Mouse (Mus musculus) forebrain, embryonic 14.5 days (tissue): ENCODE results near the gene Gm10518. TPM values are rescaled to one million over a fixed set of nuclear protein-coding genes. Genes with fewer than 3 reads are reported as not detected.
A peak's percentile ranks its signal among the peaks of the same experiment; 100 is the strongest.
"Not testable (repeated sequence)": the region's sequence is repeated elsewhere in the genome, so short reads cannot be mapped to it uniquely, and the experiment has no call there.

ENCODE experiments used
- ATAC-seq: fragments of 200-750 bp; cut with Nextera tagmentation; 2 replicates; pipeline ENCODE4 v1.8.0; 2017; ENCODE audit warnings: mild to moderate bottlenecking, moderate library complexity
- DNase-seq: peaks from one replicate; pipeline ENCODE4 v3.0.0-alpha.2; 2015; ENCODE audit warnings: low spot score
- H3K27ac ChIP-seq: fragments of 300-500 bp; sonication (generic); 2 replicates; pipeline ENCODE4 v1.5.1; 2014; ENCODE audit warnings: low read depth, mild to moderate bottlenecking, control low read depth, low read length, moderate library complexity
- H3K27me3 ChIP-seq: fragments of 300-500 bp; sonication (generic); replicated peaks from 2 replicates; pipeline ENCODE4 v1.6.1; 2014; ENCODE audit warnings: low read length, control low read depth, mixed read lengths; ENCODE audit not compliant: control insufficient read depth, insufficient read depth
- H3K36me3 ChIP-seq: fragments of 300-500 bp; sonication (generic); 2 replicates; pipeline ENCODE4 v1.6.1; 2014; ENCODE audit warnings: low read length, control low read depth; ENCODE audit not compliant: control insufficient read depth, insufficient read depth
- H3K4me1 ChIP-seq: fragments of 300-500 bp; sonication (generic); 2 replicates; pipeline ENCODE4 v1.6.1; 2014; ENCODE audit warnings: antibody characterized with exemption, low read length, control low read depth; ENCODE audit not compliant: control insufficient read depth, insufficient read depth
- H3K4me2 ChIP-seq: fragments of 300-500 bp; sonication (generic); 2 replicates; pipeline ENCODE4 v1.6.1; 2014; ENCODE audit warnings: mild to moderate bottlenecking, control low read depth, low read length
- H3K4me3 ChIP-seq: fragments of 300-500 bp; sonication (generic); 2 replicates; pipeline ENCODE4 v1.5.1; 2014; ENCODE audit warnings: low read depth, low read length, control low read depth
- H3K9ac ChIP-seq: fragments of 300-500 bp; sonication (generic); 2 replicates; pipeline ENCODE4 v1.6.1; 2014; ENCODE audit warnings: mild to moderate bottlenecking, low read length, control low read depth, moderate library complexity
- H3K9me3 ChIP-seq: fragments of 300-500 bp; sonication (generic); replicated peaks from 2 replicates; pipeline ENCODE4 v1.6.1; 2016; ENCODE audit warnings: low read length, control low read depth, mixed read lengths; ENCODE audit not compliant: control insufficient read depth
- WGBS: fragments of 180-500 bp; shearing (Covaris S2); extraction: QIAGEN DNeasy Blood & Tissue Kit; methylation state at CpG from one replicate; pipeline ENCODE4 v1.1.7; 2014; 5-methylcytosine and 5-hydroxymethylcytosine counted together
- polyA plus RNA-seq: library from polyadenylated mRNA; unstranded; fragments of >200 nt; fragmentation: Nextera tagmentation; extraction: Ambion mirVana; gene quantifications from 2 replicates; pipeline ENCODE4 v1.2.1, GENCODE M21; 2014

Gene Gm10518
- polyA plus RNA-seq, 1 experiment from 2014 or later, result not detected

DNA sequence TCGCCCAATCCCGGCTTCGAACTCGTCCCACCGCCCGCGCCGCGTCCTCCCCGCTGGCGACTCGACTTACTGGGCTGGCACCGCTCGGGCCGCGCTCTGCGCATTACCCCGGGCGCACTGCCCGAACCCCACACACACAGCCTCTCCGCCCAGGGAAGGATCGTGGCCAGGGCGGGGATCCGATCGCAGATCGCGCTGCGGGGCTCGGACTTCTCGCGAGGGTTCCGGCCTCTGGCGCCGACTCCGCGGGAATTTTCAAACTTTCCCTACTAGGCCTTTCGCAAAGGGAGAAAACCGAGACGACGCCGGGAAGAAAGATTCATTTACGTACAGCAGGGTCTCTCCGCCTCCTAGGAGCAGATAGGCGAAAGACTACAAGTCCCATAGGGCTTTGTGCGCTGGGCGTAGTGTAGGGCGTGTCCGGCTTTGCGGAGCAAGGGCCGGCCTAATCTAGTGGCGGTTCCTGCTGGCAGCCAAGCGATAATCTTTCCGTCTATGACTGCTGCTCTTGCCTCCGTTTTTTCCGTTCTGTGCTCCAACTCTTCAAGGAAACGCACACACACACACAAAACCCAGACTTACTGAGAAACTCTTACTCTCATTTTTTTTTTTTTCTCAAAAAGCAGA is 450 bp downstream of the Gm10518 start, which contains the start of gene Ahctf1:
Gene Ahctf1, minus strand, starts transcription at position 168 of the 627 bp plus-strand sequence.
- WGBS, result under 1% methylated on average over 55 of the region's 56 CpGs

DNA sequence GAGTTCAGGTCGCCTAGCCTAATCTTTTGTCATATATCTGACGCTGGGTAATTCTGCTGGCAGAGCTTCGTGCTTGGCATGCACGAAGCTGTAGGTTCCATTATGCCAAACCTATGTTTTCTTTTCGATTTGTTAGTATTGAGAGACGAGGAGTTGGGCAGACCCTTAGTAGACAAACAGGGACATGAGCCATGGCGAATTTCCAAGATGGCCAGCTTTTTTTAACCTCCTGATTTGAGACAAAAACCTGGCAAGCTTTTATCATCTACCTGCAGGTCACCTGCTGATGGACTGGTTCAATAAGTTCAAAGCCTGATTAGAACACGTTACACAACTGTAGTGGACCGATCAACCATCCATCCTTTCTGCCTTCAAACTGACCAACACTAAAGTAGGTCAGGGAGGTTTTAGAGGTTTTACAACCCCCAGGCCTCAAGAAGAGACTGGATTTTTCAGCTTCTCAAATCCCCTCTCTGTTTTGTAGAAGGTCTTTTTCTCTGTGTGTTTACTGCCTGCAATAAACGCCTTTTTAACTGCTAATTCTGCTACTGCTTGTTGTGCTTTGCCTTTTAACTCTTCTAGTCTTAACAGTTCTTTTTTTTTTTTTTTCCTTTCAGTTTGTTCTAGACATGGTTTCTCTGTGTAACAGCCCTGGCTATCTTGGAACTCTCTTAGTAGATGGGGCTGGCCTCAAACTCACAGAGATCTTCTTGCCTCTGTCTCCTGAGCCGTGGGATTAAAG is 1.1 kb downstream of the Gm10518 start:
- peak overlapping the region; percentile 90 for H3K4me3 ChIP-seq
- ATAC-seq (peak; percentile 10; the same call in 1 of the 2 replicates), DNase-seq (no peak)
- 33% methylated on average over 11 of the region's 11 CpGs for WGBS
- peak overlapping the region; percentile 97 for H3K27ac ChIP-seq
- H3K36me3 ChIP-seq, result no peaks in the 10 kb centered on the region
- peak overlapping the region; percentile 73 for H3K4me2 ChIP-seq
- no peaks in the 10 kb centered on the region for H3K27me3 ChIP-seq
- H3K9me3 ChIP-seq, result no peaks in the 10 kb centered on the region
- peak overlapping the region; percentile 57 for H3K9ac ChIP-seq
- H3K4me1 ChIP-seq, result peaks cover 14% of the 10 kb centered on the region; the same call in 1 of the 2 replicates

More for the DNA sequence above, 450 bp downstream of the Gm10518 start, which contains the start of gene Ahctf1:
- peak within 1 kb of the TSS; percentile 90 for H3K4me3 ChIP-seq
- H3K4me1 ChIP-seq, result peaks cover 14% of the 10 kb centered on the region; the same call in 1 of the 2 replicates
- H3K4me2 ChIP-seq, result peak within 1 kb of the TSS; percentile 73
- ATAC-seq, result peak; percentile 98
- peak; percentile 100 for DNase-seq
- peaks cover 4% of the 10 kb centered on the region; the same call in 1 of the 2 replicates for H3K36me3 ChIP-seq
- peak within 1 kb of the TSS; percentile 97 for H3K27ac ChIP-seq
- H3K9ac ChIP-seq, result peak within 1 kb of the TSS; percentile 90
- H3K27me3 ChIP-seq, result no peaks in the 10 kb centered on the region
- H3K9me3 ChIP-seq, result no peaks in the 10 kb centered on the region

DNA sequence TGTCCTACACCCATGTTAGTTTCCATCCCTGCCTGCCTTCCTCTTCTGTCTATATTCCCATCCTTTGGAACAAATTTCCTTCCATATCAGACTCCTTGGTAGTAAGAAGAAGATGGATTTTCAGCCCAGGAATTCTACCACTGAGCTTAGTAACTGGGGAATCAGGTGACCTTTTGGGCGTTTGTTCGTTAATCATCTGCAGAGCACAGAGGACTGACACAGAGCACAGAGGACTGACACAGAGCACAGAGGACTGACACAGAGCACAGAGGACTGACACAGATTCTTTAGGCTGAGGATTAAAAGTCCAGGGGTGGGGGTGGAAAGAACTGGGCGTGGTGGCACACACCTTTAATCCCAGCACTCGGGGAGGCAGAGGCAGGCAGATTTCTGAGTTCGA is 2.6 kb downstream of the Gm10518 start:
- no peak for ATAC-seq

DNA sequence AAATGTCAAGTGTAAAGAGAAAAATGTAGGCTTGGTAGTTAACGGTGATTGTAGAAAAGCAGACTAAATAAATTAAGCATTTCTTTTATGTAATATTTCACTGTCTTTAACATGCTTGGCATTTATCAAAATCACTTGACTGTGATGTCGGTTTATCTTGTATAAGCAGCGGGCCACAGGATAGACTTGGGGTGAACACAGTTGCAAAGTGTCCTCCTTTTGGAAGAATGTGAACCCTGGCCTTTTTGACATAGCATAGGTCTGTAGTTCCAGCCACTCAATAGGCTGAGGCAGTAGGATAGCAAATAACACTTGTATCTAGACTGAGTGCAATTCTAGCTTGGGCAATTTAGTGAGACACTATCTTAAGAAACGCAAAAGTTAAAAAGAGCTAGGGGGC is 4.3 kb downstream of the Gm10518 start:
- no peak overlapping the region for H3K4me2 ChIP-seq
- H3K4me1 ChIP-seq, result peaks cover under 1% of the 10 kb centered on the region; the same call in 1 of the 2 replicates
- no peak overlapping the region for H3K4me3 ChIP-seq
- ATAC-seq, result no peak
- H3K9ac ChIP-seq, result no peak overlapping the region
- no peak overlapping the region for H3K27ac ChIP-seq
- no peaks in the 10 kb centered on the region for H3K9me3 ChIP-seq
- H3K36me3 ChIP-seq, result no peaks in the 10 kb centered on the region
- no peak for DNase-seq
- no peaks in the 10 kb centered on the region for H3K27me3 ChIP-seq
- 88% methylated on average over 4 of the region's 4 CpGs for WGBS

More for the DNA sequence above, 2.6 kb downstream of the Gm10518 start:
- no peaks in the 10 kb centered on the region for H3K36me3 ChIP-seq
- peaks cover 14% of the 10 kb centered on the region; the same call in 1 of the 2 replicates for H3K4me1 ChIP-seq
- no peak for DNase-seq
- 86% methylated on average over 5 of the region's 5 CpGs for WGBS
- no peak overlapping the region for H3K27ac ChIP-seq
- H3K9ac ChIP-seq, result no peak overlapping the region
- H3K4me3 ChIP-seq, result no peak overlapping the region
- no peak overlapping the region for H3K4me2 ChIP-seq
- no peaks in the 10 kb centered on the region for H3K27me3 ChIP-seq
- no peaks in the 10 kb centered on the region for H3K9me3 ChIP-seq

DNA sequence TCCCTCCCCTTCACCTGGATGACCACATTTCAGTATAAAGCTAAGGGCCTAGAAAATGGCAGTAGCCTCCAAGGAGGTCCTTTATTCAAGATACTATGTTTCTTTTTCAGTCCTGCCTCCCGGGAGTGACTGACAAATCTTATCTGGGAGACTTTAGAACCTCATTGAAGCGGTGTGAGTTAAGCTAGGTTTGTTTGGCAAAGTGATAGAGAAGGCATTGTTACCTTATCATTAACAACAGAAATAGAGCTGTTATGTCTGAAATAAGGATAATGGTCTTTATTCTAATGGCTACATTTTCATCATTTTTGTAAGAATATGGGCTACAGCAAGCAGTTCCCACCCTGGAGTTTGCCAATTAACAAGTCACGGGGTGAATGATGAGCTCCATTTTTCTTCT is 5.1 kb downstream of the Gm10518 start:
- no peaks in the 10 kb centered on the region for H3K27me3 ChIP-seq
- WGBS, result 84% methylated on average over 3 of the region's 3 CpGs

DNA sequence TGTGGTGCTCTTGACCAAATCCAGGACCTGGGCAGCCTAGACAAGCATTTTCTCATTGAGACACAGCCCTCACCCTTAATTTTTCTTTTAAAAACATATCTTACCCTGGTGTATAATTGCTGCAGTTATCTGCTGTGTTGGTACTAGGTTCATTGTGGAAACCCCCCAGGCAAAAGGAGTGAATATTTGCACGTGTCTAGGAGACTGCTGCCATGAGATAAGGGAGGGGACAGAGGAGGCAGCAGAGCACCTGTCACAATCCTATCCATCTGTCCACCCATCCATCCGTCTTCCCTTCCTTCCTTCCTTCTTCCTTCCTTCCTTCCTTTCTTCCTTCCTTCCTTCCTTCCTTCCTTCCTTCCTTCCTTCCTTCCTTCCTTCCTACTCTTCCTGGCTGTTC is 10.2 kb downstream of the Gm10518 start:
- no peaks in the 10 kb centered on the region for H3K9me3 ChIP-seq
- no peak overlapping the region for H3K27ac ChIP-seq
- H3K36me3 ChIP-seq, result no peaks in the 10 kb centered on the region
- no peak for ATAC-seq
- no peaks in the 10 kb centered on the region for H3K27me3 ChIP-seq
- WGBS, result 56% methylated on average over 2 of the region's 2 CpGs
- H3K4me3 ChIP-seq, result no peak overlapping the region
- no peaks in the 10 kb centered on the region for H3K4me1 ChIP-seq
- no peak overlapping the region for H3K9ac ChIP-seq
- no peak overlapping the region for H3K4me2 ChIP-seq
- no peak for DNase-seq

More for the DNA sequence above, 5.1 kb downstream of the Gm10518 start:
- ATAC-seq, result no peak
- H3K9ac ChIP-seq, result no peak overlapping the region
- no peak overlapping the region for H3K4me3 ChIP-seq
- no peaks in the 10 kb centered on the region for H3K4me1 ChIP-seq
- H3K27ac ChIP-seq, result no peak overlapping the region
- H3K4me2 ChIP-seq, result no peak overlapping the region
- DNase-seq, result no peak
- no peaks in the 10 kb centered on the region for H3K36me3 ChIP-seq
- H3K9me3 ChIP-seq, result no peaks in the 10 kb centered on the region

DNA sequence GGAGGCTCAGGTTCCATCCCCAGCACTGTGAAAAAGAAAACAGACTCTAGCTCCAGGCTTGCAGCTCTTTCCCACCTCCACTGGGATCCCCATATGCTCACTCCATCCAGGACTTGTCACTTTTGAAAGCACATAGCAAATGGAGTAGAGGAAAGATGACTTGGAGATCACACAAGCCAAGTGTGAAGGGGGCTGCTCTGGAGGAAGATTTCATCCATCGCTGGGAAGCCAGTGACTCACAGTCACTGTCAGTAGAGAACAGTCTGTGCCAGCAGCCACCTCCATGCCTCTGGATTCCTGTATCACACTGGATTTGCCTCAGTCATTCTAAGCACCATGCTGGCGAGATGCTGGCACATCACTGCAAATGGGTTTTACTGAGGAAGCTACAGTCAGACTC is 11.4 kb downstream of the Gm10518 start:
- no peak for ATAC-seq
- Histone ChIP-seq H3K27ac (no peak overlapping the region), H3K9me3 (no peaks in the 10 kb centered on the region), H3K36me3 (no peaks in the 10 kb centered on the region), H3K4me1 (no peaks in the 10 kb centered on the region), H3K27me3 (no peaks in the 10 kb centered on the region), H3K9ac (no peak overlapping the region), H3K4me3 (no peak overlapping the region), H3K4me2 (no peak overlapping the region)
- WGBS, result 86% methylated on average over 2 of the region's 2 CpGs
- DNase-seq, result no peak

DNA sequence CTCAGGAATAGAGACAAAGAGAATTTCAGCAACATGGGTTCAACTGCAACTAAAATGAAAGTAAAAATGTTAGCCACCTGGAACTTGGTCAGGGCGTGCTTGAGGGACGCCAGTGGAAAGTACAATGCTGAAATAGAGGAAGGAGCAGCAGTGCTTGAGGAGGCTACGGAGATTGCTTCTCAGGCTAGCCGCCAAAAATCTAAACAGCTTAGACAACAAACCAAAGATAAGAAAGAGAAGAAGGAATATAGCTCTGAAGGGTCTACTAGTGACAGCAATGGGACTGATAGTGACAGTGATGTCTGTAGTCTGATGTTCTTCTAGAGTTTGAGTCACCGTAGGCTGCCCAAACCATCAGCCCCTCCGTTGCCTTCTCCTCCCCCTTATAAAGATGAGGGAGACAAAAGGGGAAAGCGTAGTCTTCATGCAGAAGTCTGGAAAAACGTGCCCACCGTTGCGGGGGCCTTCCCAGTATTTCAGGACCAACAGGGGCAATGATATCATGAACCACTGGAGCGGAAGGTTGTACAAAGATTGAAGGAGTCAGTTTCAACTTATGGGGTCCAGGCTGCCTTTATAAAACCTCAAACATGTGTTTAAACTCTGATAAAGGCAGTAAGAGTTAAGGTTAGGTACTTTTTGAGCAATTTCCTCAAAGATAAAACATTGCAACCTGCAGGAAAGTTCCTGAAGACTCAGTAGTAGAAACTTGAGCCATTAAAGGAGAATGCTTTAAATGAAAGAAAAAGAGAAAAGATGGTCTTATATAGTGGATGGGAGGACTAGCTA is 15.5 kb downstream of the Gm10518 start:
- not testable (repeated sequence) for ATAC-seq

More for the DNA sequence above, 15.5 kb downstream of the Gm10518 start:
- H3K36me3 ChIP-seq, H3K9me3 ChIP-seq, H3K27ac ChIP-seq, H3K9ac ChIP-seq, H3K27me3 ChIP-seq, DNase-seq, H3K4me1 ChIP-seq, H3K4me2 ChIP-seq, H3K4me3 ChIP-seq: not testable (repeated sequence)
- WGBS, result 92% methylated on average over 11 of the region's 11 CpGs
